Mouse (Mus musculus) ZHBTc4 (cell line): ENCODE results near the gene Smco4.

Experiments
- DNase-seq: peaks from one replicate; pipeline ENCODE4 v3.0.0-alpha.2; 2011; ENCODE audit warnings: low read depth, low spot score

Smco4 gene

GRCm38 (mm10) chr9:15506863-15507262 lies 13.6 kb downstream of the Smco4 start:
- no peak for DNase-seq

GRCm38 (mm10) chr9:15507431-15507875 lies 14.2 kb downstream of the Smco4 start:
- DNase-seq, result peak; percentile 18

GRCm38 (mm10) chr9:15509363-15509762 lies 16.1 kb downstream of the Smco4 start:
- no peak for DNase-seq

- no peak for DNase-seq
Measured at GRCm38 (mm10) chr9:15510557-15511310, 17.5 kb downstream of the Smco4 start.

GRCm38 (mm10) chr9:15512918-15513317 lies 19.7 kb downstream of the Smco4 start:
- DNase-seq, result no peak

GRCm38 (mm10) chr9:15516007-15516406 lies 22.8 kb downstream of the Smco4 start:
- no peak for DNase-seq

GRCm38 (mm10) chr9:15517979-15518378 lies 24.7 kb downstream of the Smco4 start:
- no peak for DNase-seq

- DNase-seq, result no peak
Measured at GRCm38 (mm10) chr9:15522348-15522747, 29.1 kb downstream of the Smco4 start.

GRCm38 (mm10) chr9:15522887-15523286 lies 29.7 kb downstream of the Smco4 start:
- DNase-seq, result no peak

GRCm38 (mm10) chr9:15523646-15524045 lies 30.4 kb downstream of the Smco4 start:
- DNase-seq, result no peak

GRCm38 (mm10) chr9:15525246-15525645 lies 32.0 kb downstream of the Smco4 start:
- no peak for DNase-seq

- no peak for DNase-seq
Measured at GRCm38 (mm10) chr9:15526539-15526938, 33.3 kb downstream of the Smco4 start.

- DNase-seq, result no peak
Measured at GRCm38 (mm10) chr9:15527846-15528245, 34.6 kb downstream of the Smco4 start.

- DNase-seq, result no peak
Measured at GRCm38 (mm10) chr9:15528368-15528767, 35.1 kb downstream of the Smco4 start.

GRCm38 (mm10) chr9:15529275-15529964 lies 36.2 kb downstream of the Smco4 start:
- peak; percentile 26 for DNase-seq

- DNase-seq, result no peak
Measured at GRCm38 (mm10) chr9:15529965-15530320, 36.7 kb downstream of the Smco4 start.

GRCm38 (mm10) chr9:15531204-15531603 lies 38.0 kb downstream of the Smco4 start:
- no peak for DNase-seq

GRCm38 (mm10) chr9:15533336-15534070 lies 40.3 kb downstream of the Smco4 start:
- DNase-seq, result no peak

- DNase-seq, result no peak
Measured at GRCm38 (mm10) chr9:15534110-15534509, 40.9 kb downstream of the Smco4 start.

GRCm38 (mm10) chr9:15535418-15535817 lies 42.2 kb downstream of the Smco4 start:
- no peak for DNase-seq

- no peak for DNase-seq
Measured at GRCm38 (mm10) chr9:15536861-15537426, 43.7 kb downstream of the Smco4 start.

GRCm38 (mm10) chr9:15537455-15538048 lies 44.3 kb downstream of the Smco4 start:
- DNase-seq, result no peak
